Mouse (Mus musculus) ES-CJ7 (cell line): ENCODE measurements around the gene Gan.

Experiments used
- DNase-seq: peaks from one replicate; pipeline ENCODE4 v3.0.0; 2011; ENCODE audit warnings: low read depth, low spot score

Gene Gan

DNA sequence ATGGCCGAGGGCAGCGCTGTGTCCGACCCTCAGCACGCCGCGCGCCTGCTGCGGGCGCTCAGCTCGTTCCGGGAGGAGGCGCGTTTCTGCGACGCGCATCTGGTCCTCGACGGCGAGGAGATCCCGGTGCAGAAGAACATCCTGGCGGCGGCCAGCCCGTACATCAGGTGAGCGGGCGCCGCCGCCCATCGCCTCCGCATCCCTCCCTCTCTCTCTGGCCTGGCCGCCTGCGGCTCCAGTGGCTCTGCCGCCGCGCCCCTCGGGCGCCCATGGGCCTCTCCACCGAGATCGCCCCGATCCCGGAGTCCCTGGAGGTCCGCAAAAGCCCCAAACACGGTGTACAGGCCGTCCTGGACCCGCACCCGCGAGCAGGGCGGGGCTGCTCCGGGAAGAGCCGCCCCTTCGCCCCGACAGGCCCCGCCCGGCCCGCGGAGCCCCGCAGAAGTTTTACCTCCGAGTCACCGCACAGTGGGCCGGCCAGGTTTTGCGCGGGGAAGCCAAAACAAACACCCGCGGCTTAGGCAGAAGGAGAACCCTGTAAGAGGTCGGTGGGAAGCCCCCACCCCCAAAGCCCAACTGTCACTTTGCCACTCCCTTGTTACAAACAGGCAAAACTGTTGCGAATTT is at the start of gene Gan:
TSS of gene Gan (plus strand) at position 1 of the 627 bp plus-strand sequence.
- no peak for DNase-seq

DNA sequence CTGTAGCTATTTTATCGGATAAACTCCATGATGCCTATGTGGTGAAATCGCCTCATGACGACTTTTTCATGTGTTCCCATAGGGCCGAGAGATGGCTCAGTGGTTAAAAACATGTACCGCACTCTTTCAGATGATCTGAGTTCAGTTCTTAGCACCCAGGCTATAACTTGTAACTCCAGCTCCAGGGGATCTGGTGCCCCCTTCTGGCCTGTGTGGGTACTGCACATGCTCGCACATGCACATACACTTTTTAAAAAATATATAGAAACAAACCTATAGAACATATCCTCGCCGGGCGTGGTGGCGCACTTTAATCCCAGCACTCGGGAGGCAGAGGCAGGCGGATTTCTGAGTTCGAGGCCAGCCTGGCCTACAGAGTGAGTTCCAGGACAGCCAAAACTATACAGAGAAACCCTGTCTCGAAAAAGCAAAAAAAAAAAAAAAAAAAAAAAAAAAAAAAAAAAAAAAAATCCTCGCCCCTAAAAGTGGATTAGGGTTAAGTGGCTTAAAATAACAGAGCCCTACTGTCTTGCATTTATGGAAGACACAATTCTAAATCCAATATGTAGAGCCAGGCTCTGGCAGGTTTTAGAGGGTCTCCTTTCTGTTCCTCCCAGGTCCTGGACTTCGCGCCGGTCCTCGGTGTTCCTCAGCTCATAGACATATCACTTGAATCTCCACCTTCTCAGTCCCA is 48.8 kb upstream of the Gan start:
- DNase-seq: peak; percentile 72

DNA sequence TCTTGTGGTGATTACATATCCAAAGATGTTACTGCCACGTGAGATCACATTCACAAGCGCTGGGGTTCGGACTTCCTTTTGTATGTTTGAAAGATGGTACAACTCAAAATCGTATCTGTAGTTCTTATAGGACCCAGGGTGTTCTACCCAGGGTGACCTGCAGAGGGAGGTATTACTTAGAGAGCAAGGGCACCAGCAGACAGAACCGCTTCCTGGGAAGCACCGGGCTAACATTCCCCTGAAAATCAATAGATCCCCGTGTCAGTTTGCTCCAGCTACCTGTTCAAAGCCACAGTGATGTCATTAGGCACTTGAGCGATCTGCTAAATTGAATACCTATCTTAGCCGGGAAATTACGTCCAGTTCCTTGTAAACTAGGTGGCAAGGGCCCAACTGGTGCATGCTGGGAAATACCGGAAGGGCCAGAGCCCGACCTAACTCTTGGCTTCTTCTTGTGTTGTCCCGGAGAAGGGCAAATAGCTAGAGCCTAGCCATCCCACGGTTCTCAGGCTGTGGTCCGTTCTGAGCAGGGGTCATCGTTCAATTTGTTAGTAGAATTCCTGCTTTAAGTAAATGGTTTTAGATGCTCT is 48.0 kb upstream of the Gan start:
- DNase-seq: peak; percentile 93

DNA sequence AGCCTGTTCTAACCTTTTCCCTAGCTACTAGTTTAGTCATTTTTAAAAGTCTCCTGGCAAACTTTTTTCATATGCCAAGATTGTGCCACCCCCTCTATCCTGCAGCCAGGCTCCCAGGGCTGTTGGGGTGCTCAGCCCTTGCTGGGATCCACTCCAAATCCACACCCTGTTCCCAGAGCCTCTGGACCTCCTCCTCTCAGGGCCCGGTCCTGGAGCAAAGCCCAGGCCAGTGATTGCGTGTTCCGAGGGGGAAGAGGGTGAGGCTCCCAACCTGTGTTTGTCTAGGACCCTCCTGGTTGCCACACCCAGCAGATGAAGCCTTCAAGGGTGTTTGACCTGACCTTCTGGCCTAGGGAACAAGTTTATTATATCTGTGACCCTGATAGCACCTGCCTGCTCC is 46.3 kb upstream of the Gan start:
- no peak for DNase-seq

DNA sequence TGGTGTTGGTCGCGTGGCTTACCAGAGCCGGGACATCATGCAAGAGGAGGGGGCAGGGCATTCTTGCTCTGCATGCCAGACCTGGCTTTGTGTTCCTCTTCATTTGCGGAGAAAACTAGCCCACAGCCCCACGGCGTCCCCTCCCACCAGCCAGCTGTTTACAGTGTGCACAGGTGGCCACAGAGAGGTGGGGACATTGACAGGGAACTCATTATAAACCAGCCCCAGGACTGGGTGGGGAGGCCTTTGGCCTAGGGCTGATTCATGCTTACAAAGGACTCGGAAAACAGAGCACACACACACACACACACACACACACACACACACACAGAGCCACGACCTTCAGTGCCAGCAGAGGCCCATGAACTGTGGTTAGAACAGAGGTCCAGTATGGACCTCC is 45.7 kb upstream of the Gan start:
- DNase-seq: no peak

DNA sequence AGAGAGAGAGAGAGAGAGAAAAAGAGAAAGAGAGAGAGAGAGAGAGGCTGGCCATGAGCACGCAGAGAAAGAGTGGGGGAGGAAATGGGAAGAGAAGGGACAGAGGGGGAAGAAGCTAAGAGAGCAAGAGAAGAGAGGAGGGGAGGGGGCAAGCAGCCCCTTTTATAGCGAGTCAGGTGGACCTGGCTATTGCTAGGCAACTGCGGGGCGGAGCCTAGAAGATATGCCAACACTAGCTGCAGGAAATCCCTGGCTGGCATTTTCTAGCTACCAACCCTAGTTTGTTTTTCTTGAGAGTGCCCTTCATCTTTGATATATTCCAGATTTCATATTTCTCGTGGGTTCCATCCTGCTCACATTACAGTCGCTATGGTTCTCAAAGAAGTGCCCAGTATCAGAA is 42.8 kb upstream of the Gan start:
- DNase-seq: no peak

DNA sequence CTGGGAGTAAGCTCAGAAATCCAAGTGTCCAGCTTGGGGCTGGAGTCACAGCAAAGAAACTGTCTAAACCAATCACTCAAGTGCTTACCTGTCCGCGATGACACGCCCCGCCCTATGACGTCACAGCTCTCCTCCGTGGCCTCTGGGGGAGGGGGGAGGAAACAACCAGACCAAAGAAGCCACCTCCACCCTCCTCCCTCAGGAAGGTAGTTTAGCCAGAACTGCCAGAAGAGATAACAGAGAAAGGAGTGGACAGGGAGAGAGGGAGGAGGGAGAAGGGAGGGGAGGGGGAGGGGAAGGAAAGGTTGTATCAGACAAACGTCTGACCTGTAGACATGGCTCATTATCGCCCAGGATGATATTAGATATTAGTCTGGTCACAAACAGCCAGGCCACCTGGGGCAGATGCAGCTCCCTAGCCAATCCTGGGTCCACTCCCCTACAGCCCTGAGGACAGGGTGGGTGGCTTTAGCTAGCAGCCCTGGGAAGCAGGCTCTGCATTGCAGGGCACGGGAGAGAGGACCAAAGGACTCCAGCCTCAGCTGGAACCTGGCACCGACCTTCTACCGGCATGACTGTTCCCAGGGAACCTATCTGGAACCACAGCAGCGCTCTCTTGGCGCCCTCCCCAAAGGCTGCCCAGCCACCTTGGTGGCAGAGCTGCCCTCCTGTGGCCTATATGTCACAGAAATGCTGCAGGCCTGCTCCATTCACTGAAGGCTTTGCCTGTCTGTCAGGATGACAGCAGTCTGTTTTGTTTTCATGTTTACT is 42.1 kb upstream of the Gan start:
- DNase-seq: peak; percentile 42

DNA sequence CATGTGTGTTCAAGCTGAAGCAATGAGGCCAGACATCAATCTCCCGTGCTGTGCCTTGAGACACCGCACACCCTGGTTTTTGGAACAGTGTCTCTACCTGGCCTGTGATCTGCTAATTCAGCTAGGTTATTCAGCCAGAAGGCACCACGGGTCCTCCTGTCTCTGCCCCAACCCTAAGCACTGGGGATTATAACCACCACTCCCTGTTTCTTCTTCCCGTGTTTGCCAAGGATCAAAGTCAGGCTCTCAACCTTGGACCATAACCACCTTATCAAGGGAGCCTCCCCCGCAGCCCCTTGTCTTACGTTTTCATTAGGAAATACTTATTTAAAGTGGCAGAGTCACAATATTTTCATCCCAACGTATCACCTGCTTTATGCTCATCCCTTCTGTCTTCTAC is 41.4 kb upstream of the Gan start:
- DNase-seq: no peak

DNA sequence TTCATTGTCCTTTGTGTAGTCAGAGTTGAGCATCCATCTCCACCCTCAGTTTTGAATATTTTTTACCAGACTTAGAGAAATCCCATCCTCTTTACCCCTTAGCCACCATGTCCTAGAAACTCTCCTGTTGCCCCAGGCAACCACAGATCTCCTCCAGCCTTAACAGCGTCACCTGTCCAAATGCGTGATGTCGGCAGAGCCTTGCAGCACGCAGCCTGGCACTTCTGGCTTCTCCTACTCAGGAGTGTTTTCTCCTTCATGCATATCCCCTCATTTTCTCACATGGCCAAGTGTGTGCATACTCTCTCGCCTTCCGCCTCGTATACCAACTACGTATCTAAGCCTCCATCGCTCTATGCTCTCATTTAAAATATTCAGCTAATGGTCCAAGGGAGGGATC is 39.5 kb upstream of the Gan start:
- no peak for DNase-seq

DNA sequence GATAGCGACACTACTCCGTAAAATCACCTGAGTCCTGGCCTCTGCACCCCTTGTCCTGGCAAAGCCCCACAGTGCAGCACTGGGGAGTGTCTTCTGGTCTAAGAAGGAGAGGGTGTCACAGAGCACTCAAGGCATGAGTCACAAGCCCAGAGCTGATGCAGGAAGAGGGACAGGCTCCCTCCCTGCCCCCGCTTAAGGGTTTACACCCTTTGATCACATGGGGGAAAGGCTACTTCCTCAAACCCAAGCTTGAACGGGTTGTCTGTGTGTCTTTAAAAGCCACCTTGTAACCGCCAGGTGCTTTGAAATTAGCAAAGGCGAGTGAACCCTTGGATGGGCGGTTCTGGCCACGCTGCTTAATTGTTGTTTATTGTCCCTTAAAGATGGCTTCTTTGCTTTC is 36.7 kb upstream of the Gan start:
- DNase-seq: no peak

DNA sequence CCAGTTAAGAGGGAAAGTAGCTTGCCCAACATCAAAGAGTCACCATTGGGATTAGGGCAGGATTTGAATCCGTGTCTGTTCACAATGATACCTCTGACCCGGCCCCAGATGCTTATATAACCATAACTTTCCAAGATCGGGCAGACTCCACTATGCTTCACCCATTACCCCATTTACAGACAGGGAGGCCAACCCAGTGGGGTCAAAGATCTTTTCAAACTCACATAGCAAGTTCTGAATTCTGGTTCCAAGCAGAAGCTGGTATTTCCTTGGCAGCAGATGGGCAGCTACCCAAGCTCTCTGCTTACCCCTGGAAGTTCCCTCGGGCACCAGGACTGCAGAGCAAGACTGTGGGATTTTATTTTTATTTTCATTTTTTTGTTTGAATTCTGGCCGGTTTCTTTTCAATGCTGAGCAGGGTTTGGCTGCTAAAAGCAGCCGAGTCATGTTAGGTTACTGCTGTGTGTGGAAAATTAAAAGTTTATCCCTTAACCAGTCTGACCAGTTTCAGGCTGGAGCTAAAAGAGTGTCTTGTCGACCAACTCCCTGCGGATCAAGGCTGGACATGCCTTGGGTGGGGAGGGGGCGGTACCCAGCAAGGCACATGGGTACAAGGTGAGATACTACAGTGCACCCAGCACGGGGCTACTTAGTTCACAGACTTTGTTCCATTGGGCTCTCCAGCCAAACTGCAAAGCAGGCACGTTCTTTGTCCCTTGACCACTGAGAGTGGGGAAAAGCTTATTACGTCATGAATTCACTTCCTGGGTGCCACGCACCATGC is 33.9 kb upstream of the Gan start:
- no peak for DNase-seq

DNA sequence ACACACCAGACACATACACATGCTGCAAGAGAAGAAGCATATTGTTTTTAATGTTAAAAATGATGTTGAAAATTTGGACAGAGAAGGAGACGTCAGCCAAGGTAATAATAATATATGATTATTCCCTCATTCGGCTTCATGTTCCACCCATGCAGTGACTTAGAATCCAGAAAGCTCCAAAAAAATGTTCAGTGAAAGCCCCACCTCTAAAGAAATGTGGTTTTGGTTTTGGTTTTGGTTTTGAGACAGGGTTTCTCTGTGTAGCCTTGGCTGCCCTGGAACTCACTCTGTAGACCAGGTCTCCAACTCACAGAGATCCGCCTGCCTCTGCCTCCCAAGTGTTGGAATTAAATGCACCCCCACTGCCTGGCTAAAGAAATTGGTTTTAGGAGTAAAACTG is 32.1 kb upstream of the Gan start:
- DNase-seq: no peak

DNA sequence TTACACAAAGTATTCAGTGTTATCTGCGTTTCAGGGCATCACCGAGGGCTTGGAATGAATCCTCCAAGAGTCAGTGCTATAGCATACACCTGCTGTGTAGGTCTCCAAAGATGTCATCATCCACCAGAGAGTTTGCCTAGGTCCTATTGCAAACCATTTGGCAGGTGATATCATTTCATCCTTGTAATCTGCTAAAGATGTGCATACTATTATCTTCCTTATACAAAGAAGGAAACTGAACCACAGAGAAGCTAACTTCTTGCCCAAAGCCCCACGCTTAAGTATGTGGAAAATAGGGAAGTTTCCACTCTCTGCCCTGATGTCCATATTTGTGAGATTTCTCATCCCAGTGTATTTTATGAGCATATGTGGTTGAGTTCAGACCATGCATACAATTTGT is 31.5 kb upstream of the Gan start:
- DNase-seq: no peak

DNA sequence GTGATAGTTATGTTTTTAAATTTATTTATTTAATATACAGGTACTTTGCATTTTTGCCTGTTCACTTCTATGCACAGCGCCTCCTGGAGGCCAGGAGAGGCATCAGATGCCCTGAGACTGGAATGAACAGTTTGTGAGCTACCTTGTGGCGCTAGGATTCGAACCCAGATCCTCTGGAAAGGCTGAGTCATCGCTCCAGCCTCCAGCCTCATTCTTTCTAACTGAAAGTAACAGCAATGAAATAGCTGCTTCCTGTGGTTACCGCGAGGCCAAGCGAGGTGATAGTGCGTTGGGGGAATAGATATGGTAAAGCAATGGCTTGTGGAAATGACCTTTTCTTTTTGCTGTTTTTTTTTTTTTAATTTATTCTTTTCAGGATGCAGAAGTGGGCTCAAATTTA is 30.9 kb upstream of the Gan start:
- DNase-seq: no peak

DNA sequence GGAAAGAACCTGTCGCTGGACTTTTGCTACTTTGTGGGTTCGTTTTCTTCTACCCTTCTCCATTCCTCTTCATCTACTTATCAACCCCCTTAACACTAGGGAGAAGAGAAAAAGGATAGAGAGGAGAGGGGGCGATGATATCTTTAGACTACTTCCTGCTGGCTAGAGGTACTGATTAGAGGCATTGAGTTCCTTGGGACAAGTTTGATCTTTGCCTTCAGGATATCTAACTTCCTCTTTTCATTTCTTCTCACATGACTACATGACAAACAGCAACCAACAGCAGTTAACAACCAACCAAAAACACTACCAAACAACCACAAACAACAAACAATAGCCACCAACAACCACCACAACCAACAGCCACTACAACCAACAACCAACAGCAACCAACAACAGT is 24.2 kb upstream of the Gan start:
- DNase-seq: no peak

DNA sequence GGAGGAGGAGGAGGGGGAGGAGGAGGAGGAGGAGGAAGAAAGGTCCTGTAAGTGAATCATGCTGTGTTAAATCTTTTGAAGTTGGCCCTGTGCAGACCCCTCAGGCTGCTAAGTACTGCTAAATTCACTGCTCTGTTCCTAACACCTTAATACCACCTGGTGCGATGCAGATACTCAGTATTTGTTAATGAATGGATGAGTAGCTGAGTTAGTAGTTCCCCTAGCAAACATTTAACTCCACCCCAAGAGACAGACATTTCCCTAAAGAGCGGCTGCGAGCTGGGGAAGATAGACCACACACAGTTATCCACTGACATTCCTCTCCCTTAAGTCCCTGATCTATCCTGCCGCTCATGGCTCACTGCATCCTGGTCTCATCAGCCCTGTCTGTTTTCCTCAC is 21.6 kb upstream of the Gan start:
- peak; percentile 97 for DNase-seq

DNA sequence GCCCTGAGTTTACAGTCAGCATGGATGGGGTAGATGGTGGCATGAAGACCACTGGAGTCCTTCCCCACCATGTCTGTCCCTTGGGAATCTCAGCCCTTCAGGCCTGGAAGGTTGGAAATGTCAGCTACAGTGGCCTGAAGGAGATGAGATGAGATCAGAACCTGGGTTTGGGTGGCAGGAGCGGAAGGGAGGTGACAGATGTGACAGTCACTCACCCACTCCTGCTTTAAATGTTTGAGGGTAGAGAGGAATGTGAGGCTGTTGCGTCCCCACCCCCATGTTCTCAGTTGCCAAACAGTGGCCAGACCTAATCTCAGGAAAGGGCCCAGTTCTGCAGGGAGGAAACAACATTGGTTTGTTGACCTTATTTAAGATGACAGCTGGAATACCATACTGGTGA is 21.2 kb upstream of the Gan start:
- DNase-seq: no peak

DNA sequence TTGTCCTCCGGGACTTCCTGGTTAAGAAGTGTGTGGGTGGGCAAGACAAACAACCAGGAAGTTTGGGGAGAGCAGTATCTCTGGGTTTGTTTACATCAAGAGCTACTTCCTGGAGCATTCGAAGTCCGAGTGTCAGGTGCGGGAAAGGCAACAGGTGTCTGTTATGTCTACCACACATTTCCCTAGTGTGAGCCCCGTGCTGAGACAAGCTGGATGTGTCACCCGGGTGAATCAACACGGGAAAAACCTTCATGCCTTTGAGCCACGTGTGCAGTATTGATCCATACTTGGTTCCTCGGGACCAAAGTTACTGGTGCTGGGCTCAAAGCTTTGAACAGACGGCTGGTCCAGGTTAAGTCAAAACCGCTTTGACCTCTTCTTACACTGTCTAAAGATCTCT is 20.6 kb upstream of the Gan start:
- no peak for DNase-seq

DNA sequence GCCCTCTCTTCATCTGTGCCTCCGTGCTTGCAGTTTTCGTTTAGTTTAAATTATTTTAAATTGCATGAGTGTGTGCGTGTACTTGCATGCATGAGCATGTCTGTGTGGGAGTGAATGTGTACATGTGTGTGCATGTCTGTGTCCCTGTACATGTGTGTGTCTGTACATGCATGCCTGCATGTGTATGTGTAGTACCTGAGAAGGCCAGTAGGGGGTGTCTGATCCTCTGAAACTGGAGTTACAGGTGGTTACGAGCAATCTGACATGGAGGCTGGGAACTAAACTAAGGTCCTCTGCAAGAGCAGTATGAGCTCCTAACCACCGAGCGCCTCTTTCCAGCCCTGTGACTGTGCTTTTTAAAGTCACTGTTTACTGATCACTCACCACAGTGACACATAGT is 9.4 kb upstream of the Gan start:
- peak; percentile 75 for DNase-seq

DNA sequence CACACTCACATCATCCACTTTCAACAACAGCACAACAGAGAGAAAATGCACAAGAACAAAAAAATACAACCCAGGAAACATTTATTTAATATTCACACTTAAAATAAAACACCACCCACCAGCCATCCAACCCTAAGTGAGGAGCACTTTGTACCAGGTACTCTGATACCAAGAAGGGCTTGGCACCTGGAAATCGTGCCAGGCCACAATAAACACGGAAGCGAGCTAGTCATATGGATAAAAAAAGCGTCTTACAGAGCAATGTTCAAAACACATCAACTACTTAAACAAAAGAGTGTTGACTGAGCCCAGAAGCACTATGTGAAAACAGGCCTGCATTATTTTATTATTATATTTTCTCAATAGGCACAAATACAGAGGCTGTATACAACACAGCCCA is 1.8 kb upstream of the Gan start:
- no peak for DNase-seq

DNA sequence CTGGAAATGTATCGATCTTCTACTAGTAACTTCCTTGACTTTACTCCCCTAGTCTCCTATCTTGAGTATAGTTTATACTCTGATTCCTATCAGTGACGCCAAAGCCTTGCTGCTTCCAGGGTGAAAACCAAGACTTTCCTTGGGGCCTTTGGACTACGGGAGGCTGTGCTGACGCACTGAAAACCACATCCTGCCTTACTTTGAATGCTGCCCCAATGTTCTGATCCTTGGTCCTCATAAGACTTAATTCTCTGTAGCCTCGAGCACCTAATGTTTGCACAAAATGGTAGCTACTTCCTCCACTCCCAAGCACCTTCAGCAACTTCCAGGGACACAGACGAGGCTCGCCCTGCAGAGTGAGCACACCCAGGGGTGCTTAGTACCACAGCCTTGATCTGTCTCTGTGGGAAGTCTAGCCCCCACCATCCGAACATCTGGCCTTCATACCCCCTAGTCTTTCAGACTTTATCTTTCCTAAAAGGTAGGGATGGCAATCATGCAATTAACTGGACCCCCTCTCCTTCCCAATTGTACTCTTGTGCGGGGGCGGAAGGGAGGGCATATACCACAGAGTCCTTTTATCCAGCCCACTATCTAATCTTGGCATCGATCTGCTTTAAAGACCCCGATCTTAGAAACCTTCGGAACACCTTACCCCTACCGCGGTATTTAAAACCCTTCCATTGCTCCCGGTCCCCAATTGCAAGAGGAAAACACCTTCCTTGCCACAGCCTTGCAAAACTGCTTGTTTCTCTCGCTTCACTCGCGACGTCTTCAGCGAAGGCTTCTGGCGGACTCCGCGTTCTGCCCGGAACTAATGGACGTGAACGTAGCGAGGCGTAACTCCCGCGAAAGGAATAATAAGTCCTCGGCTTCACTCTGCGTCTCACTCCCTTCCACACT is 818 bp upstream of the Gan start:
- no peak for DNase-seq
